Mouse (Mus musculus): ENCODE measurements around the gene Zar1. TPM values are rescaled to one million over a fixed set of nuclear protein-coding genes. Genes with fewer than 3 reads are reported as not detected.

Gene Zar1
- polyA plus RNA-seq, 1 experiment from 2014 or later = not detected

DNA sequence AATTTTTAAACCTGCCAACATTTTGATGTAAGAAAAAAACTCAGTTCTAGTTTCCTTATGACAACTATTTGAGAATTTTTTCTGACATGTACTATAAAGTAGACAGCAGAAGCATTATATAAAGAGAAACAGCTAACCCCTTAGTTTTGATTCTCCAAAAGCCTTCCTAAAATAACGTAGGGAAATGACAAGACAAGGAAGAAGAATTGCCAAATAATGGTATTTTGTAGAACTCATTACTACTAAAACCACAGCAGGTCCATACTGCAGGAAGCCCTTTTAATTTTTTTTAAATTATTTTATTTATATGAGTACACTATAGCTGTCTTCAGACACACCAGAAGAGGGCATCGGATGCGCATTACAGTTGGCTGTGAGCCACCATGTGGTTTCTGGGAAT, 29.8 kb downstream of the Zar1 start:
- no peak for ATAC-seq (ENCODE audit: low read depth)
- H3K27me3 ChIP-seq (ENCODE audit: control insufficient read depth, insufficient read depth, low read depth, low read length) = no peaks in the 10 kb centered on the region
- H3K9me3 ChIP-seq (ENCODE audit: control insufficient read depth, low read length) = no peaks in the 10 kb centered on the region
- peaks cover 16% of the 10 kb centered on the region for H3K36me3 ChIP-seq (ENCODE audit: control insufficient read depth, insufficient read depth, low read length)
- H3K27ac ChIP-seq (ENCODE audit: low read length) = no peak overlapping the region
- H3K9ac ChIP-seq (ENCODE audit: low read length) = no peak overlapping the region
- H3K4me3 ChIP-seq (ENCODE audit: low read length) = no peak overlapping the region
- 85% methylated on average over 3 of the region's 3 CpGs for WGBS
- H3K4me1 ChIP-seq (replicated peaks; ENCODE audit: control insufficient read depth, insufficient read depth, low read length) = no peaks in the 10 kb centered on the region
- no peak overlapping the region for H3K4me2 ChIP-seq (ENCODE audit: low read depth, low read length)

DNA sequence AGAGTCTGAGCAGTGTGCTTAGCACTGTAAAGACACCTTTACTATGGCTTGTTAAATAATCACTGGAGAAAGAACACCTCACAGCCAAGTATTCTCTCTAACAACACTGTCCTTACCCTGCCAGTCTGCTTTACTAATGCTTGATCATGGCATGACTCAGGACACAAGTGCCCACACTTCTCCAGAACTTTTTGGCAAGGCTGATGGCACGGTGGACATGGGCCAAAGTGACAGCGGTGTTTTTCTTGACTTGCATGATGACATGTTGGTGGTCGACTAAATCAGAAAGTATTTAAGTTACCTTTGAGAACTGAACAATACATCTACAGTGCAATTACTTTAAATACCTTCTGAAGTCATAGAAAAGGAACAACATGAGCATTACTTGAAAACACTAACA, 52.2 kb downstream of the Zar1 start:
- no peak overlapping the region for H3K9ac ChIP-seq (ENCODE audit: low read length)
- no peak overlapping the region for H3K4me2 ChIP-seq (ENCODE audit: low read depth, low read length)
- no peak overlapping the region for H3K27ac ChIP-seq (ENCODE audit: low read length)
- H3K4me3 ChIP-seq (ENCODE audit: low read length) = no peak overlapping the region
- H3K36me3 ChIP-seq (ENCODE audit: control insufficient read depth, insufficient read depth, low read length) = peaks cover 26% of the 10 kb centered on the region
- no peaks in the 10 kb centered on the region for H3K27me3 ChIP-seq (ENCODE audit: control insufficient read depth, insufficient read depth, low read depth, low read length)
- no peaks in the 10 kb centered on the region for H3K9me3 ChIP-seq (ENCODE audit: control insufficient read depth, low read length)
- no peak for ATAC-seq (ENCODE audit: low read depth)
- H3K4me1 ChIP-seq (replicated peaks; ENCODE audit: control insufficient read depth, insufficient read depth, low read length) = no peaks in the 10 kb centered on the region
- 86% methylated on average over 3 of the region's 3 CpGs for WGBS

Other genes with a start within 250 kb of the Zar1 start
- 2.0 and 2.4 TPM in 2 replicates for gene Corin, start 76.8 kb downstream of the Zar1 start, polyA plus RNA-seq (2015; fragmentation: Nextera tagmentation; extraction: Ambion mirVana)
- 12.8 and 15.9 TPM in 2 replicates for gene Nfxl1, start 21.6 kb downstream of the Zar1 start, polyA plus RNA-seq (2015; fragmentation: Nextera tagmentation; extraction: Ambion mirVana)
- gene Gm5868, start 6.3 kb upstream of the Zar1 start, polyA plus RNA-seq (2015; fragmentation: Nextera tagmentation; extraction: Ambion mirVana) = 0.63 TPM in 1 of 2 replicates, not detected in the other
- not detected in 2 replicates for gene Cnga1, start 63.0 kb upstream of the Zar1 start, polyA plus RNA-seq (2015; fragmentation: Nextera tagmentation; extraction: Ambion mirVana)
- gene Nipal1, start 66.5 kb upstream of the Zar1 start, polyA plus RNA-seq (2015; fragmentation: Nextera tagmentation; extraction: Ambion mirVana) = 2.9 and 4.5 TPM in 2 replicates
- gene Txk, start 171.5 kb upstream of the Zar1 start, polyA plus RNA-seq (2015; fragmentation: Nextera tagmentation; extraction: Ambion mirVana) = 0.21 and 0.62 TPM in 2 replicates

Measured in lung, embryonic 16.5 days (tissue).